Mouse (Mus musculus): Measurements from ENCODE around the gene Cmc4. TPM values are rescaled to one million over a fixed set of nuclear protein-coding genes. Genes with fewer than 3 reads are reported as not detected.

The Cmc4 gene
- 6.9 and 9.7 TPM in 2 replicates for polyA plus RNA-seq (2012; ENCODE audit: low replicate concordance)

DNA sequence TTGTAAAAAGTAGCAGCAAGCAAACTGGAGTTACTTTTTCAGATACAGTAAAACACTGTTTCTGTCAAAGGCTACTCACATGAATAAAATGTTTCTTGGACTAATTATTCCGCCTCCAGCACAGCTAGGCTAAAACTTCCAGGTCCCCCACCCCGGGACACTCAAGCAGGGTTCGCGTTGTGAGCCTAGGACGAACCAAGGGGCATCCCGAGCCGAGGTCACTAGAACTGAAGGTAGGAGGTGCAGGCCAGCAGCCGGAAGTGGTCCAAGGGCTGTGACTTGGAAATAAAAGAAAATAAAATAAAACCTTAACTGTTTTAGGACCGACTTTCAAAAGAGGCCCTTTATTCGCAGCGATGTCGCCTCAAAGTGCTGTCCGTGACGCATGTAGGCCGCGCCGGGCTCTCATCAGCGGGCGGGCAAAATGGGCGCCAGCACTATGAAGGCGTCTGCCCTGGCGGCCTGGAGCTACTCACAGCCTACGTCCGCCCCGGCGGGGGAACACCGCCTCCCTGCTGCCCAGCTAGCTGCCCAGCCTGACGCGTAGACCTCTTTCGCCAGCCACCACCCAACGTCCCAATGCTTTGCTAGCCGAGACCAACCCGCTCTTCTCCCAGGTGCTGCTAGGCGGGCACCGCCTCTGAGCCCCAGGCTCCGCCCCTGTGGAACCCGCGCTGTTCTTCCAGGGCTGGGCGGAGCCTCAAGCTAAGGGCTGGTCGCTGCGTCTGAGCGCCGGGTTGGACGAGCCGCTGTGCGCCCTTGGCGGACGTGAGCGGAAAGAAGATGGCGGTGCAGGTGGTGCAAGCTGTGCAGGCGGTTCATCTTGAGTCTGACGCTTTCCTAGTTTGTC lies at the start of gene Cmc4, which contains the start of the genes Mtcp1 and Brcc3:
TSS of gene Cmc4 (minus strand) at position 649 of the 850 bp plus-strand sequence.
TSS of gene Mtcp1 (minus strand) at position 653 of the 850 bp plus-strand sequence.
TSS of gene Brcc3 (plus strand) at position 693 of the 850 bp plus-strand sequence.

DNA sequence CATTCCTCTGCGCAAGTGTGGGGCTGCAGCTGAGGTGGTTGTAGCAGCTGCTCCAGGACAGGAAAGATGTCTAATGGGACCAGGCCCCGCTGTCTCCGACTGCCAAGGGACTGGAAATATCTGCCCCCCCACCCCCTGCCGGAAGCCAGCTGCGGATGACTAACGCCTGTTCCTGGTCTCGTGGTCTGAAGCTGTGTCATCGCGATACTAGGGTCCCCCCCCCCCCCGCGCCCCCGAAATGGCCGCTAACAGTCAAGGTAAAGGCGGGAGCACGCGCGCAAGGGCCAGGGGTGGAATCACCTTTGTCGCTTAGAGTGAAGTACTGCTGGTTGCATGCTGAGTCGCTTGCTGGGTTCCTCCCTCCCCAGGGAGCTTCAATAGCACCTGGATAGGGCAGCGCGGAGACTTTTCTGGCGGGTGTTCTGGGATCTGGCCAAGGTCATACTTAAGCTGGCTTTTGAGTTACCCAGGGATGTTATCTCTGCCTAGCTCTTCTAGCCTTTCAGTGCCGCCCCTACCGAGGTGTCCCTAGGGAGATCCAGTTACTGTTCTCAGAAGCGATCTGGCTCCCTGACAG lies 34.1 kb downstream of the Cmc4 start, which contains the start of the genes Fundc2 and F8:
TSS of gene Fundc2 (plus strand) at position 205 of the 577 bp plus-strand sequence.
TSS of gene F8 (minus strand) at position 421 of the 577 bp plus-strand sequence.

Other genes with a start within 250 kb of the Cmc4 start
- gene Fundc2, start 34.2 kb downstream of the Cmc4 start, polyA plus RNA-seq (2012; ENCODE audit: low replicate concordance), result 0.23 and 2.0 TPM in 2 replicates
- gene F8, start 34.0 kb downstream of the Cmc4 start, polyA plus RNA-seq (2012; ENCODE audit: low replicate concordance), result 0.04 TPM in 1 of 2 replicates, not detected in the other
- 0.09 and 1.4 TPM in 2 replicates for gene Mtcp1, start within 50 bp of the Cmc4 start, polyA plus RNA-seq (2012; ENCODE audit: low replicate concordance)
- gene Brcc3, start within 50 bp of the Cmc4 start, polyA plus RNA-seq (2012; ENCODE audit: low replicate concordance), result 0.22 and 1.3 TPM in 2 replicates
- 1.4 and 3.6 TPM in 2 replicates for gene Vbp1, start 97.7 kb upstream of the Cmc4 start, polyA plus RNA-seq (2012; ENCODE audit: low replicate concordance)
- gene Rab39b, start 161.6 kb upstream of the Cmc4 start, polyA plus RNA-seq (2012; ENCODE audit: low replicate concordance), result 0.04 and 0.11 TPM in 2 replicates

Data from hematopoietic multipotent progenitor cell, adult 10-12 weeks (in vitro differentiated cells).